Mouse (Mus musculus) layer of hippocampus, adult 2 months (tissue): Measurements from ENCODE around the gene Gm10256. TPM values are rescaled to one million over a fixed set of nuclear protein-coding genes. Genes with fewer than 3 reads are reported as not detected.
"Not testable (repeated sequence)": the region's sequence is repeated elsewhere in the genome, so short reads cannot be mapped to it uniquely, and the experiment has no call there.

Experiments
- DNase-seq, 2 experiments: peaks; one replicate each; pipeline ENCODE4 v3.0.0; 2022; ENCODE audit warnings: low spot score in 2 of 2
- H3K27ac ChIP-seq: fragments of 200-600 bp; 2 replicates; pipeline ENCODE4 v1.8.1; 2022
- H3K4me3 ChIP-seq: fragments of 200-600 bp; 2 replicates; pipeline ENCODE4 v1.8.1; 2022; ENCODE audit warnings: mild to moderate bottlenecking
- long read RNA-seq, 2 experiments: library from polyadenylated mRNA; stranded (forward); transcript quantifications; one replicate each; pipeline ENCODE4 v2.0.0; 2021; ENCODE audit warnings: borderline mapping rate in 2 of 2
- total RNA-seq, 2 experiments: library from RNA; stranded (reverse); gene quantifications; 2 replicates each; pipeline ENCODE4 v1.2.3; 2021

Gm10256 gene
- total RNA-seq: not detected
- long read RNA-seq, experiment 1: 0 reads
- long read RNA-seq, experiment 2: 0 reads

- DNase-seq, H3K4me3 ChIP-seq: not testable (repeated sequence)
Measured at GRCm38 (mm10) chrY:2830380-2830779, at the start of gene Gm10256, which contains the start of gene Rbmy. Gene Gm10256 (plus strand): TSS chrY:2830699. Gene Rbmy (plus strand): TSS chrY:2830680.

GRCm38 (mm10) chrY:2796105-2796504, 34.4 kb upstream of the Gm10256 start, which contains the start of gene Gm4064:
Gene Gm4064 (minus strand): TSS chrY:2796205.
- not testable (repeated sequence) for H3K4me3 ChIP-seq, DNase-seq, H3K27ac ChIP-seq

More at GRCm38 (mm10) chrY:2830380-2830779, at the start of gene Gm10256, which contains the start of gene Rbmy:
- H3K27ac ChIP-seq: not testable (repeated sequence)

- not testable (repeated sequence) for DNase-seq, H3K4me3 ChIP-seq, H3K27ac ChIP-seq
Measured at GRCm38 (mm10) chrY:2900689-2901088, 70.2 kb downstream of the Gm10256 start, which contains the start of gene Gm10352. Gene Gm10352 (plus strand): TSS chrY:2900989.

Other genes starting within 250 kb of the Gm10256 start
- not detected for gene H2al2c, start 231.6 kb upstream of the Gm10256 start, total RNA-seq
- gene Sry, start 167.0 kb upstream of the Gm10256 start, total RNA-seq: not detected
- not detected for gene H2al2b, start 110.0 kb upstream of the Gm10256 start, total RNA-seq
- gene Gm4064, start 34.5 kb upstream of the Gm10256 start, total RNA-seq: not detected
- not detected for gene Rbmy, start within 50 bp of the Gm10256 start, total RNA-seq
- not detected for gene Gm10352, start 70.3 kb downstream of the Gm10256 start, total RNA-seq
- gene Gm29289, start 101.9 kb downstream of the Gm10256 start, total RNA-seq: not detected